Mouse (Mus musculus) stomach, embryonic 15.5 days (tissue): ENCODE results near the gene Sik2. TPM values are rescaled to one million over a fixed set of nuclear protein-coding genes. Genes with fewer than 3 reads are reported as not detected.

Experiments
- ATAC-seq: fragments of 200-750 bp; cut with Nextera tagmentation; 2 replicates; pipeline ENCODE4 v1.8.0; 2017; ENCODE audit warnings: low read depth, moderate number of reproducible peaks, moderate TSS enrichment; ENCODE audit not compliant: insufficient read depth, low FRiP score
- H3K27ac ChIP-seq: fragments of 300-500 bp; sonication (generic); 2 replicates; pipeline ENCODE4 v1.5.1; 2015; ENCODE audit warnings: mild to moderate bottlenecking, inconsistent platforms
- H3K27me3 ChIP-seq: fragments of 300-500 bp; sonication (generic); replicated peaks from 2 replicates; pipeline ENCODE4 v1.6.1; 2015; ENCODE audit warnings: inconsistent platforms
- H3K36me3 ChIP-seq: fragments of 300-500 bp; sonication (generic); 2 replicates; pipeline ENCODE4 v1.6.1; 2015; ENCODE audit warnings: inconsistent platforms
- H3K4me1 ChIP-seq: fragments of 300-500 bp; sonication (generic); 2 replicates; pipeline ENCODE4 v1.6.1; 2015; ENCODE audit warnings: inconsistent platforms
- H3K4me2 ChIP-seq: fragments of 300-500 bp; sonication (generic); 2 replicates; pipeline ENCODE4 v1.6.1; 2015; ENCODE audit warnings: mild to moderate bottlenecking, inconsistent platforms
- H3K4me3 ChIP-seq: fragments of 300-500 bp; sonication (generic); replicated peaks from 2 replicates; pipeline ENCODE4 v1.5.1; 2015; ENCODE audit warnings: inconsistent platforms
- H3K9ac ChIP-seq: fragments of 300-500 bp; sonication (generic); 2 replicates; pipeline ENCODE4 v1.6.1; 2015; ENCODE audit warnings: inconsistent platforms
- H3K9me3 ChIP-seq: fragments of 300-500 bp; sonication (generic); 2 replicates; pipeline ENCODE4 v1.6.1; 2016; ENCODE audit warnings: inconsistent platforms
- WGBS: fragments of 180-500 bp; shearing (Covaris S2); methylation state at CpG from one replicate; pipeline ENCODE4 v1.1.7; 2015; 5-methylcytosine and 5-hydroxymethylcytosine counted together
- polyA plus RNA-seq: library from polyadenylated mRNA; unstranded; fragments of >200 nt; fragmentation: Nextera tagmentation; extraction: Ambion mirVana; gene quantifications from 2 replicates; pipeline ENCODE4 v1.2.1, GENCODE M21; 2015

The Sik2 gene
- polyA plus RNA-seq, 1 experiment from 2014 or later: 18.9 TPM

DNA sequence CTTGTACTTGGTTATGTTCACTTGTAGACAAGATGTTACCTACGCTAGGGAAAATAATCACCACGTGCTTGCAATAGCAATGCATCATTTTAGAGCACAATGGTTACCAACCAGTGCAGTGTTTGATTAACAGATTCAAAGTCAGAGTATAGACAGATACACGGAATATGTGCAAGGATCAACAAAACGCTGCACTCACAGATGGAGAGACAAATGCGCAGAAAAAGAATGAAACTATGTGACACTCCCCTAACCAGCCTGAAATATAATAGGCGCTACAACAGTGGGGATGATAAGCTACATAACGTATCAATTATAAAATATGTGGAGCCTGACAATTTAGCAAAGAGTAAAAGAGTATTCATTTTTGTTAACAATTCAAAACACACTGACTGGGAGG, 34.2 kb downstream of the Sik2 start:
- Histone ChIP-seq H3K4me1 (no peaks in the 10 kb centered on the region), H3K4me3 (no peak overlapping the region), H3K27me3 (no peaks in the 10 kb centered on the region), H3K36me3 (no peaks in the 10 kb centered on the region), H3K27ac (no peak overlapping the region), H3K9ac (no peak overlapping the region), H3K4me2 (no peak overlapping the region), H3K9me3 (no peaks in the 10 kb centered on the region)
- 84% methylated on average over 7 of the region's 7 CpGs for WGBS
- ATAC-seq: no peak

DNA sequence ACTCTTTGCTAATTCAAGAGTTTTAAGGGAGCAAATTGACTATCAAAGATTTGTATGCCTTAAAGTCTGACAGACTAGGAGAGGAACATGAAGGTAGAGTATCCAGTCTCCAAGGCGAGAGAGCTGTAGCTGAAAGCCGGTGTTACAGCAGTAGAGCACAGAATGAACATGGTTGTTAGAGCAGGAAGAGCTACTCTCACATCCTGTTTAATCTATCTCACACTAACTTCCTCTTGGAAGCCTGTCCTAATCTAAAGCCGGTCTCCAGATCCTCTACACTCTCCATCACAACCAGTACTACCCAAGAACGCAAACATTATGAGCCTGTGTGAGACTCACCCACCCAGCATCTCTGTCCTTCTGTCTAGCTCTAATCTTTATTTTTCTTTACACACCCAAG, 38.5 kb downstream of the Sik2 start:
- no peak overlapping the region for H3K9ac ChIP-seq
- no peaks in the 10 kb centered on the region for H3K9me3 ChIP-seq
- no peaks in the 10 kb centered on the region for H3K4me1 ChIP-seq
- H3K27me3 ChIP-seq: no peaks in the 10 kb centered on the region
- H3K4me2 ChIP-seq: no peak overlapping the region
- no peak overlapping the region for H3K27ac ChIP-seq
- WGBS: 75% methylated on average over 4 of the region's 4 CpGs
- no peak overlapping the region for H3K4me3 ChIP-seq
- no peak for ATAC-seq
- H3K36me3 ChIP-seq: no peaks in the 10 kb centered on the region

DNA sequence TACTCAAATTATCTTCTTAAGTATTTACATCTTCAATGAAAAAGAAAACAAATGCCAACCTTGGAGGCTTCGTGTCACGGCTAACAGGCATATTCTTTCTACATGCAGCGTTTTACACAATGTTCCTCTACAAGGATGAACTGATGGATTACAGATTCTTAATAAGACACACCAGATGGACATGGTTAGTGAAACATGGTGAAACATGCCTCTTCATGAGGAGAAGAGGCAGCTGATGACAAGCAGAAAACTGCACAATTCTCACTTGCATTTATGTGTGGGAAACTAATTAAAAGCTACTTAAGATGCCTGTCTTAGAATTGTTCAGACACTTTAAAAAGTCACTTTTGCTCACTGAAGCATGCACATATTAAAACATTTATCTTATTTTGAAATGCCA, 39.6 kb downstream of the Sik2 start:
- Histone ChIP-seq H3K4me3 (no peak overlapping the region), H3K9ac (no peak overlapping the region), H3K36me3 (no peaks in the 10 kb centered on the region), H3K27ac (no peak overlapping the region), H3K27me3 (no peaks in the 10 kb centered on the region), H3K4me1 (no peaks in the 10 kb centered on the region), H3K9me3 (no peaks in the 10 kb centered on the region), H3K4me2 (no peak overlapping the region)
- no peak for ATAC-seq
- 92% methylated on average over 3 of the region's 3 CpGs for WGBS

- no peaks in the 10 kb centered on the region for H3K9me3 ChIP-seq
- H3K9ac ChIP-seq: no peak overlapping the region
- H3K4me1 ChIP-seq: no peaks in the 10 kb centered on the region
- no peak overlapping the region for H3K4me2 ChIP-seq
- no peaks in the 10 kb centered on the region for H3K27me3 ChIP-seq
- ATAC-seq: no peak
- no peaks in the 10 kb centered on the region for H3K36me3 ChIP-seq
- H3K4me3 ChIP-seq: no peak overlapping the region
- H3K27ac ChIP-seq: no peak overlapping the region
- WGBS: 71% methylated on average over 2 of the region's 2 CpGs
Observed at GRCm38 (mm10) chr9:50966277-50966676, 42.6 kb downstream of the Sik2 start.

- ATAC-seq: no peak
- no peaks in the 10 kb centered on the region for H3K27me3 ChIP-seq
- H3K9me3 ChIP-seq: no peaks in the 10 kb centered on the region
- H3K36me3 ChIP-seq: no peaks in the 10 kb centered on the region
- H3K4me2 ChIP-seq: no peak overlapping the region
- no peak overlapping the region for H3K4me3 ChIP-seq
- H3K27ac ChIP-seq: no peak overlapping the region
- H3K9ac ChIP-seq: no peak overlapping the region
- no peaks in the 10 kb centered on the region for H3K4me1 ChIP-seq
Observed at GRCm38 (mm10) chr9:50965392-50965791, 43.5 kb downstream of the Sik2 start.

- H3K9me3 ChIP-seq: no peaks in the 10 kb centered on the region
- ATAC-seq: no peak
- 76% methylated on average over 2 of the region's 2 CpGs for WGBS
- H3K36me3 ChIP-seq: no peaks in the 10 kb centered on the region
- no peak overlapping the region for H3K4me2 ChIP-seq
- H3K27ac ChIP-seq: no peak overlapping the region
- H3K4me1 ChIP-seq: no peaks in the 10 kb centered on the region
- H3K9ac ChIP-seq: no peak overlapping the region
- H3K4me3 ChIP-seq: no peak overlapping the region
- H3K27me3 ChIP-seq: no peaks in the 10 kb centered on the region
Observed at GRCm38 (mm10) chr9:50964911-50965310, 44.0 kb downstream of the Sik2 start.

GRCm38 (mm10) chr9:50957956-50958489, 50.9 kb downstream of the Sik2 start:
- Histone ChIP-seq H3K27ac (no peak overlapping the region), H3K9ac (no peak overlapping the region), H3K27me3 (no peaks in the 10 kb centered on the region), H3K9me3 (no peaks in the 10 kb centered on the region), H3K4me2 (no peak overlapping the region), H3K4me1 (no peaks in the 10 kb centered on the region), H3K4me3 (no peak overlapping the region), H3K36me3 (no peaks in the 10 kb centered on the region)
- ATAC-seq: no peak
- WGBS: 46% methylated on average over 6 of the region's 6 CpGs

GRCm38 (mm10) chr9:50955176-50955575, 53.7 kb downstream of the Sik2 start:
- Histone ChIP-seq H3K4me2 (no peak overlapping the region), H3K27ac (no peak overlapping the region), H3K9ac (no peak overlapping the region), H3K4me3 (no peak overlapping the region), H3K36me3 (no peaks in the 10 kb centered on the region), H3K27me3 (no peaks in the 10 kb centered on the region), H3K9me3 (no peaks in the 10 kb centered on the region), H3K4me1 (no peaks in the 10 kb centered on the region)
- 91% methylated on average over 3 of the region's 3 CpGs for WGBS
- ATAC-seq: no peak

GRCm38 (mm10) chr9:50948097-50948823, 60.6 kb downstream of the Sik2 start:
- H3K9ac ChIP-seq: no peak overlapping the region
- WGBS: 93% methylated on average over 7 of the region's 7 CpGs
- H3K9me3 ChIP-seq: no peaks in the 10 kb centered on the region
- H3K4me2 ChIP-seq: no peak overlapping the region
- H3K36me3 ChIP-seq: no peaks in the 10 kb centered on the region
- no peaks in the 10 kb centered on the region for H3K27me3 ChIP-seq
- H3K27ac ChIP-seq: no peak overlapping the region
- H3K4me1 ChIP-seq: no peaks in the 10 kb centered on the region
- ATAC-seq: no peak
- no peak overlapping the region for H3K4me3 ChIP-seq

GRCm38 (mm10) chr9:50946338-50946737, 62.5 kb downstream of the Sik2 start:
- 45% methylated on average over 1 of the region's 1 CpGs for WGBS
- Histone ChIP-seq H3K27me3 (no peaks in the 10 kb centered on the region), H3K4me2 (no peak overlapping the region), H3K9me3 (no peaks in the 10 kb centered on the region), H3K4me1 (no peaks in the 10 kb centered on the region), H3K9ac (no peak overlapping the region), H3K36me3 (no peaks in the 10 kb centered on the region), H3K27ac (no peak overlapping the region), H3K4me3 (no peak overlapping the region)
- no peak for ATAC-seq

DNA sequence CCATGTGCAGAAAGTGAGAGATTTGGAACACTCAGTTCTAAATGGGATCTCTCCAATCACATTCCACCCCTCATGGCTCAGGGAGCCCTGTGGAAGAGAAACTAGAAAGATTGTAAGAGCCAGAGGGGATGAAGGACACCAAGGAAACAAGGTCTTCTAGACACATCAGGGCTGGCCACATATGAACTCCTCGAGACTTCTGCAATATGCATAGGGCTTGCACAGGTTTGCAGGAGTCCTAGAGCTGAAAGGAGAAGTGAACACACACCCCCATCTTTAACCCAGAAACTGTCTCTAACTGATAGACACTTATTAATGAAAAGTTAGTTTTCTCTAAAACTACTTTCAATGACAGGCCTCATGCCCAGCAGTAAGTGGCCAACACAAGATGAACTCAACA, 64.0 kb downstream of the Sik2 start:
- no peak for ATAC-seq
- no peaks in the 10 kb centered on the region for H3K9me3 ChIP-seq
- no peak overlapping the region for H3K4me3 ChIP-seq
- H3K9ac ChIP-seq: no peak overlapping the region
- no peak overlapping the region for H3K27ac ChIP-seq
- WGBS: 92% methylated on average over 1 of the region's 1 CpGs
- no peaks in the 10 kb centered on the region for H3K36me3 ChIP-seq
- H3K4me1 ChIP-seq: no peaks in the 10 kb centered on the region
- no peak overlapping the region for H3K4me2 ChIP-seq
- no peaks in the 10 kb centered on the region for H3K27me3 ChIP-seq

GRCm38 (mm10) chr9:50942711-50943110, 66.2 kb downstream of the Sik2 start:
- no peak overlapping the region for H3K27ac ChIP-seq
- ATAC-seq: no peak
- no peaks in the 10 kb centered on the region for H3K9me3 ChIP-seq
- no peaks in the 10 kb centered on the region for H3K4me1 ChIP-seq
- H3K4me3 ChIP-seq: no peak overlapping the region
- H3K36me3 ChIP-seq: no peaks in the 10 kb centered on the region
- WGBS: 88% methylated on average over 2 of the region's 2 CpGs
- no peak overlapping the region for H3K4me2 ChIP-seq
- no peaks in the 10 kb centered on the region for H3K27me3 ChIP-seq
- H3K9ac ChIP-seq: no peak overlapping the region
